Mouse (Mus musculus) midbrain, postnatal 0 days (tissue): ENCODE measurements at regions not wholly inside any gene's neighbourhood (a gene's known extent, or its start where the extent isn't known, plus 50 kb on each side); places are given as distances from the start of the nearest gene placed in this dataset.

Source experiments
- ATAC-seq: fragments of 200-750 bp; cut with Nextera tagmentation; 2 replicates; pipeline ENCODE4 v1.8.0; 2017; ENCODE audit warnings: moderate number of reproducible peaks, mild to moderate bottlenecking, moderate TSS enrichment, moderate library complexity; ENCODE audit not compliant: low FRiP score
- DNase-seq: peaks from one replicate; pipeline ENCODE4 v3.0.0-alpha.2; 2015; ENCODE audit warnings: low spot score
- H3K27ac ChIP-seq: fragments of 300-500 bp; sonication (generic); 2 replicates; pipeline ENCODE4 v1.5.1; 2014; ENCODE audit warnings: low read depth, mild to moderate bottlenecking, low read length, mixed read lengths
- H3K27me3 ChIP-seq: fragments of 300-500 bp; sonication (generic); 2 replicates; pipeline ENCODE4 v1.6.1; 2014; ENCODE audit warnings: low read length, control low read depth, mixed read lengths; ENCODE audit not compliant: insufficient read depth
- H3K36me3 ChIP-seq: fragments of 300-500 bp; sonication (generic); 2 replicates; pipeline ENCODE4 v1.6.1; 2014; ENCODE audit warnings: low read length, control low read depth, mixed read lengths; ENCODE audit not compliant: insufficient read depth
- H3K4me1 ChIP-seq: fragments of 300-500 bp; sonication (generic); 2 replicates; pipeline ENCODE4 v1.6.1; 2014; ENCODE audit warnings: mild to moderate bottlenecking, control low read depth, antibody characterized with exemption, low read length, mixed read lengths; ENCODE audit not compliant: insufficient read depth
- H3K4me2 ChIP-seq: fragments of 300-500 bp; sonication (generic); 2 replicates; pipeline ENCODE4 v1.6.1; 2014; ENCODE audit warnings: low read depth, mild to moderate bottlenecking, low read length, mixed read lengths; ENCODE audit not compliant: poor library complexity, severe bottlenecking
- H3K4me3 ChIP-seq: fragments of 300-500 bp; sonication (generic); 2 replicates; pipeline ENCODE4 v1.5.1; 2014; ENCODE audit warnings: low read depth, mild to moderate bottlenecking, low read length, moderate library complexity
- H3K9ac ChIP-seq: fragments of 300-500 bp; sonication (generic); replicated peaks from 2 replicates; pipeline ENCODE4 v1.6.1; 2014; ENCODE audit warnings: mild to moderate bottlenecking, low read length, moderate library complexity, mixed read lengths; ENCODE audit not compliant: poor library complexity, severe bottlenecking
- H3K9me3 ChIP-seq: fragments of 300-500 bp; sonication (generic); 2 replicates; pipeline ENCODE4 v1.6.1; 2016; ENCODE audit warnings: low read length, control low read depth
- CTCF ChIP-seq: IDR thresholded peaks from 2 replicates; pipeline ENCODE4 v1.5.1; 2016; ENCODE audit warnings: antibody characterized with exemption, mild to moderate bottlenecking
- whole genome bisulfite sequencing: fragments of 180-500 bp; shearing (Covaris S2); extraction: QIAGEN DNeasy Blood & Tissue Kit; methylation state at CpG from one replicate; pipeline ENCODE4 v1.1.7; 2014; 5-methylcytosine and 5-hydroxymethylcytosine counted together

- H3K9me3 ChIP-seq, result no peaks in the 10 kb centered on the region
- no peak overlapping the region for H3K9ac ChIP-seq
- TF ChIP-seq CTCF, result no peak
- H3K36me3 ChIP-seq, result no peaks in the 10 kb centered on the region
- no peaks in the 10 kb centered on the region for H3K4me1 ChIP-seq
- no peaks in the 10 kb centered on the region for H3K27me3 ChIP-seq
- no peak for ATAC-seq
- no peak overlapping the region for H3K27ac ChIP-seq
- H3K4me2 ChIP-seq, result no peak overlapping the region
- 92% methylated on average over 4 of the region's 4 CpGs for WGBS
- DNase-seq, result no peak
- no peak overlapping the region for H3K4me3 ChIP-seq
These were observed 173.0 kb upstream of the 3110018I06Rik start for GRCm38 (mm10) chr12:107315446-107315845.

- no peaks in the 10 kb centered on the region for H3K36me3 ChIP-seq
- H3K4me1 ChIP-seq, result no peaks in the 10 kb centered on the region
- H3K9ac ChIP-seq, result no peak overlapping the region
- H3K4me2 ChIP-seq, result no peak overlapping the region
- 43% methylated on average over 7 of the region's 7 CpGs for WGBS
- no peak for TF ChIP-seq CTCF
- ATAC-seq (no peak), DNase-seq (no peak)
- H3K27me3 ChIP-seq, result no peaks in the 10 kb centered on the region
- H3K27ac ChIP-seq, result no peak overlapping the region
- no peak overlapping the region for H3K4me3 ChIP-seq
- 0 out of 2 replicates have a peak, but pooled peaks cover 5% of the 10 kb centered on the region for H3K9me3 ChIP-seq
These were observed 165.6 kb upstream of the 3110018I06Rik start for GRCm38 (mm10) chr12:107322861-107323260.

DNA sequence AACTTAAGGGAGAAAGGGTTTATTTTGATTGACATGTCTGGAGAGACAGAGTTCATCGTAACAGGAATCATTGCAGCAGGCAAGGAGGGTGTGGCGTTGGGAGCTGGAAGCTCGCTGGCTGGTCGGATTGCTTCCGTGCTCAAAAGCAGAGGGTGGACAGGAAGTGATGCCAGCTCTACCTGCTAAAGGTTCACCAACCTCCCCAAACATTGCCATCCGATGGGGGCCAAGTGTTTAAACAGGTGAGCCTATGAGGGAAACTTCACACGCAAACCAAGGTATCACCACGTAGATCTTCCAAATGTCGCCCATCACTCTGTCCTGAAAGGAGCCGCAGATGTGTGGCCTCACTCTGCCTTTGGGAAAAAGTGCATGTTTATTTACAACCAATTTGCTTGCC, 162.3 kb upstream of the 3110018I06Rik start:
- Histone ChIP-seq H3K4me3 (no peak overlapping the region), H3K27me3 (no peaks in the 10 kb centered on the region), H3K27ac (no peak overlapping the region), H3K4me2 (no peak overlapping the region), H3K36me3 (no peaks in the 10 kb centered on the region), H3K4me1 (no peaks in the 10 kb centered on the region), H3K9ac (no peak overlapping the region), H3K9me3 (0 out of 2 replicates have a peak, but pooled peaks cover 5% of the 10 kb centered on the region)
- DNase-seq, result no peak
- no peak for ATAC-seq
- no peak for TF ChIP-seq CTCF
- 94% methylated on average over 10 of the region's 10 CpGs for WGBS

DNA sequence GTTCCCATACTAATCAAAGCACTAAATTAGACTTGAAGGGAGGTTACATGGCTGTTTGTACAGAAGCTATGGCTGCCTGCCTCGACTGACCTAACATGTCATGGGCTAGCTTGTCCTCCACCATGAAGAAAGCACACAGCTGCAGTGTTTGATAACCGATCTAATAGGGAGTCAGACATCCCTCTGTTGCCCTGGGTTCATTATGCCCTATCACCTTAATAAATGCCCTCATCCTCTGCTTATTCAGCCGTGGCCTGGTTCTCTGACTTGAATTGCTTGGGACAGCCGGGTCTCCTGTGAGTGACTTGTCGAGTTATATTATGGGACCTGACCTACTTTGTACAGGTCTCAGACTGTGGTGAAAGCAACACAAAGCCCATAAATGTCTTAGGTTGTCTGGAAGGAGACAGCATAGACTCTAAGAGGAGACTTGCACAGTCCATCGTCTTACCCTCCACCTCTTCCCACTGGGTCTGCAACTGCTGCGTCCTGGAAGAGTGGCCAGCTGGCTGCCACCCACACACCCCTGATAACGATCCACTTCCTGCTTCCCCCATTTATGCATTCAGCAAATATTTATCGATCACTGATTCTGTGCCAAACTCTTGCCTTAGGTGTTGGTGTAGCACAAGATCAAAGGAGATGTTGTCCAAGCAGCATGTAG, 161.2 kb upstream of the 3110018I06Rik start:
- H3K36me3 ChIP-seq, result no peaks in the 10 kb centered on the region
- no peak overlapping the region for H3K9ac ChIP-seq
- H3K27ac ChIP-seq, result no peak overlapping the region
- no peak for TF ChIP-seq CTCF
- 79% methylated on average over 9 of the region's 9 CpGs for WGBS
- 0 out of 2 replicates have a peak, but pooled peaks cover 5% of the 10 kb centered on the region for H3K9me3 ChIP-seq
- DNase-seq, result no peak
- no peaks in the 10 kb centered on the region for H3K4me1 ChIP-seq
- H3K4me2 ChIP-seq, result no peak overlapping the region
- no peaks in the 10 kb centered on the region for H3K27me3 ChIP-seq
- no peak overlapping the region for H3K4me3 ChIP-seq
- ATAC-seq, result no peak

DNA sequence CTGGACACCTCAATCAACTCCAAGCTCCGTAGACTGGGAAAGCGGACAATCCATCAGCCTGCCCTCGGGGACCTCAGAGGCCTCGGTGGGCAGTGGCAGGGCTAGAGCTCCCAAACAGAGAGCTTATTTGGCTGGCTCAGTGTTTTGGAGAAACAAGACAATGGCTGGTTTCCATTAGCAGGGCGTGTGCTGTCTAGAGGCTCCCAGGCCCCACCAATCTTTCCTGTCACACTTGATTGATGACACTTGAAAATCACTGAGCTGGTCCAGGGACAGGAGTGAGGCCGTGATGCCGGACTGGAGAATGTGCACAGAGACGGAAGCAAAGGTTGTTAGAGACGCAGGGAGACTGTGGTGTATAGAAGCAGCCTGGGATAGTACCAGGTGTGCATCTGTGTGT, 159.4 kb upstream of the 3110018I06Rik start:
- no peak overlapping the region for H3K4me3 ChIP-seq
- ATAC-seq (no peak), DNase-seq (no peak)
- no peak overlapping the region for H3K9ac ChIP-seq
- 0 out of 2 replicates have a peak, but pooled peaks cover 5% of the 10 kb centered on the region for H3K9me3 ChIP-seq
- H3K4me2 ChIP-seq, result no peak overlapping the region
- no peaks in the 10 kb centered on the region for H3K4me1 ChIP-seq
- 55% methylated on average over 9 of the region's 9 CpGs for WGBS
- H3K36me3 ChIP-seq, result no peaks in the 10 kb centered on the region
- TF ChIP-seq CTCF, result no peak
- no peaks in the 10 kb centered on the region for H3K27me3 ChIP-seq
- H3K27ac ChIP-seq, result no peak overlapping the region

DNA sequence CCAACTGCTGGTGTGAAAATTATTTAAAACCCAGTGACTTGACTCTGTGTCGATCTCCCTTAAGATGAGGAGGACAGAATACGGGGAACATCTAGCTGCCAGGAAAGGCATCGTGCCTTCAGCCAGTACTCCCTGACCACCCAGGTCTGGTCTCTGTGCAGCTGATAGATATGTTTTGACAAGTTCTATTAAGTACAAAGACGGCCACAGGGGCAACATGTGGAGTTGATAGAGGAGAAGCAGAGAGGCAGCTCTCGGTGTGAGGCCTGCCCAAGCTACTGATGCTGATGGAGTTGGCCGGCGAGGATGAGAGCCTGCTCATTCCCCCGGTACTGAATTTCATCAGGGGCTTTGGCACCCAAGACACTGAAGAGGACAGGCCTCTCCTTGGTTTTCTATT, 154.1 kb upstream of the 3110018I06Rik start:
- Histone ChIP-seq H3K36me3 (no peaks in the 10 kb centered on the region), H3K9me3 (no peaks in the 10 kb centered on the region), H3K4me2 (no peak overlapping the region), H3K4me3 (no peak overlapping the region), H3K4me1 (no peaks in the 10 kb centered on the region), H3K27ac (no peak overlapping the region), H3K9ac (no peak overlapping the region), H3K27me3 (no peaks in the 10 kb centered on the region)
- DNase-seq (no peak), ATAC-seq (no peak)
- no peak for TF ChIP-seq CTCF
- 75% methylated on average over 8 of the region's 8 CpGs for WGBS
